Mouse (Mus musculus) lung, embryonic 16.5 days (tissue): ENCODE results near the gene Anks1. TPM values are rescaled to one million over a fixed set of nuclear protein-coding genes. Genes with fewer than 3 reads are reported as not detected.

Experiments
- ATAC-seq: fragments of 200-750 bp; cut with Nextera tagmentation; 2 replicates; pipeline ENCODE4 v1.8.0; 2017; ENCODE audit warnings: low read depth, mild to moderate bottlenecking, moderate library complexity
- H3K27ac ChIP-seq: fragments of 300-500 bp; sonication (generic); 2 replicates; pipeline ENCODE4 v1.5.1; 2014; ENCODE audit warnings: mild to moderate bottlenecking, control low read depth, low read length
- H3K27me3 ChIP-seq: fragments of 300-500 bp; sonication (generic); 2 replicates; pipeline ENCODE4 v1.6.1; 2014; ENCODE audit warnings: low read depth, low read length, mixed read lengths; ENCODE audit not compliant: control insufficient read depth, insufficient read depth
- H3K36me3 ChIP-seq: fragments of 300-500 bp; sonication (generic); 2 replicates; pipeline ENCODE4 v1.6.1; 2014; ENCODE audit warnings: low read length; ENCODE audit not compliant: control insufficient read depth, insufficient read depth
- H3K4me1 ChIP-seq: fragments of 300-500 bp; sonication (generic); replicated peaks from 2 replicates; pipeline ENCODE4 v1.6.1; 2014; ENCODE audit warnings: low read length, mixed read lengths; ENCODE audit not compliant: control insufficient read depth, insufficient read depth
- H3K4me2 ChIP-seq: fragments of 300-500 bp; sonication (generic); 2 replicates; pipeline ENCODE4 v1.6.1; 2014; ENCODE audit warnings: low read depth, low read length, control low read depth
- H3K4me3 ChIP-seq: fragments of 300-500 bp; sonication (generic); 2 replicates; pipeline ENCODE4 v1.5.1; 2014; ENCODE audit warnings: mild to moderate bottlenecking, low read length, control low read depth
- H3K9ac ChIP-seq: fragments of 300-500 bp; sonication (generic); 2 replicates; pipeline ENCODE4 v1.6.1; 2014; ENCODE audit warnings: low read length, control low read depth
- H3K9me3 ChIP-seq: fragments of 300-500 bp; sonication (generic); 2 replicates; pipeline ENCODE4 v1.6.1; 2016; ENCODE audit warnings: low read length; ENCODE audit not compliant: control insufficient read depth
- WGBS: fragments of 180-500 bp; shearing (Covaris S2); extraction: QIAGEN DNeasy Blood & Tissue Kit; methylation state at CpG from one replicate; pipeline ENCODE4 v1.1.7; 2014; 5-methylcytosine and 5-hydroxymethylcytosine counted together
- polyA plus RNA-seq: library from polyadenylated mRNA; unstranded; fragments of >200 nt; fragmentation: Nextera tagmentation; extraction: Ambion mirVana; gene quantifications from 2 replicates; pipeline ENCODE4 v1.2.1, GENCODE M21; 2015

Anks1 gene
- polyA plus RNA-seq, 1 experiment from 2014 or later, result 18.1 TPM

- H3K4me2 ChIP-seq, result no peak overlapping the region
- H3K9me3 ChIP-seq, result no peaks in the 10 kb centered on the region
- no peak overlapping the region for H3K9ac ChIP-seq
- H3K36me3 ChIP-seq, result no peaks in the 10 kb centered on the region
- peaks cover 11% of the 10 kb centered on the region; the same call in 1 of the 2 replicates for H3K4me1 ChIP-seq
- H3K4me3 ChIP-seq, result no peak overlapping the region
- no peak for ATAC-seq
- no peaks in the 10 kb centered on the region for H3K27me3 ChIP-seq
- no peak overlapping the region for H3K27ac ChIP-seq
- WGBS, result 66% methylated on average over 9 of the region's 9 CpGs
These were observed 168.9 kb downstream of the Anks1 start for GRCm38 (mm10) chr17:28078028-28078427.

GRCm38 (mm10) chr17:28079618-28080017, 170.5 kb downstream of the Anks1 start:
- Histone ChIP-seq H3K4me3 (peak overlapping the region; percentile 69), H3K4me1 (peaks cover 12% of the 10 kb centered on the region; the same call in 1 of the 2 replicates), H3K9ac (peak overlapping the region; percentile 73), H3K9me3 (no peaks in the 10 kb centered on the region), H3K4me2 (peak overlapping the region; percentile 100), H3K27ac (0 out of 2 replicates have a peak overlapping the region, but pooled peaks have one; percentile 20), H3K27me3 (no peaks in the 10 kb centered on the region), H3K36me3 (no peaks in the 10 kb centered on the region)
- 1% methylated on average over 25 of the region's 25 CpGs for WGBS
- peak; percentile 69 for ATAC-seq

- ATAC-seq, result peak; percentile 74
- peaks cover 15% of the 10 kb centered on the region; the same call in 1 of the 2 replicates for H3K4me1 ChIP-seq
- H3K27ac ChIP-seq, result 0 out of 2 replicates have a peak within 1 kb of the TSS, but pooled peaks have one; percentile 20
- peak within 1 kb of the TSS; percentile 73 for H3K9ac ChIP-seq
- H3K4me3 ChIP-seq, result peak within 1 kb of the TSS; percentile 69
- no peaks in the 10 kb centered on the region for H3K27me3 ChIP-seq
- no peaks in the 10 kb centered on the region for H3K36me3 ChIP-seq
- H3K9me3 ChIP-seq, result no peaks in the 10 kb centered on the region
- WGBS, result 1% methylated on average over 41 of the region's 57 CpGs
- peak within 1 kb of the TSS; percentile 100 for H3K4me2 ChIP-seq
These were observed 171.1 kb downstream of the Anks1 start, which contains the start of gene Tcp11 for GRCm38 (mm10) chr17:28080045-28080816. Tcp11 (minus strand) TSS chr17:28080639.

GRCm38 (mm10) chr17:28080817-28081165, 171.7 kb downstream of the Anks1 start:
- Histone ChIP-seq H3K9ac (no peak overlapping the region; the same call in 1 of the 2 replicates), H3K4me3 (peak overlapping the region; percentile 69), H3K9me3 (no peaks in the 10 kb centered on the region), H3K27me3 (no peaks in the 10 kb centered on the region), H3K36me3 (no peaks in the 10 kb centered on the region), H3K27ac (no peak overlapping the region), H3K4me1 (peaks cover 18% of the 10 kb centered on the region; the same call in 1 of the 2 replicates), H3K4me2 (peak overlapping the region; percentile 100)
- peak; percentile 19 for ATAC-seq
- WGBS, result 16% methylated on average over 9 of the region's 9 CpGs

- Histone ChIP-seq H3K4me3 (no peak overlapping the region), H3K36me3 (no peaks in the 10 kb centered on the region), H3K27me3 (no peaks in the 10 kb centered on the region), H3K4me1 (peaks cover 18% of the 10 kb centered on the region; the same call in 1 of the 2 replicates), H3K9me3 (no peaks in the 10 kb centered on the region), H3K27ac (no peak overlapping the region), H3K9ac (no peak overlapping the region), H3K4me2 (no peak overlapping the region)
- no peak for ATAC-seq
- WGBS, result 67% methylated on average over 9 of the region's 9 CpGs
These were observed 172.3 kb downstream of the Anks1 start for GRCm38 (mm10) chr17:28081385-28081784.

- Histone ChIP-seq H3K9ac (no peak overlapping the region), H3K4me1 (peaks cover 18% of the 10 kb centered on the region; the same call in 1 of the 2 replicates), H3K27ac (no peak overlapping the region), H3K27me3 (no peaks in the 10 kb centered on the region), H3K9me3 (no peaks in the 10 kb centered on the region), H3K4me3 (no peak overlapping the region), H3K36me3 (no peaks in the 10 kb centered on the region), H3K4me2 (no peak overlapping the region)
- ATAC-seq, result no peak
- 84% methylated on average over 7 of the region's 7 CpGs for WGBS
These were observed 172.8 kb downstream of the Anks1 start for GRCm38 (mm10) chr17:28081856-28082255.

GRCm38 (mm10) chr17:28082863-28083262, 173.8 kb downstream of the Anks1 start:
- Histone ChIP-seq H3K4me1 (peaks cover 18% of the 10 kb centered on the region; the same call in 1 of the 2 replicates), H3K9me3 (no peaks in the 10 kb centered on the region), H3K4me3 (no peak overlapping the region), H3K36me3 (no peaks in the 10 kb centered on the region), H3K27me3 (no peaks in the 10 kb centered on the region), H3K27ac (no peak overlapping the region), H3K4me2 (no peak overlapping the region), H3K9ac (no peak overlapping the region)
- WGBS, result 33% methylated on average over 13 of the region's 13 CpGs
- ATAC-seq, result no peak

GRCm38 (mm10) chr17:28084395-28084905, 175.3 kb downstream of the Anks1 start:
- Histone ChIP-seq H3K27me3 (no peaks in the 10 kb centered on the region), H3K4me1 (peaks cover 15% of the 10 kb centered on the region; the same call in 1 of the 2 replicates), H3K4me2 (peak overlapping the region; percentile 25; the same call in 1 of the 2 replicates), H3K4me3 (no peak overlapping the region), H3K36me3 (no peaks in the 10 kb centered on the region), H3K9ac (no peak overlapping the region), H3K27ac (no peak overlapping the region), H3K9me3 (no peaks in the 10 kb centered on the region)
- 15% methylated on average over 22 of the region's 22 CpGs for WGBS
- ATAC-seq, result no peak

- Histone ChIP-seq H3K27ac (0 out of 2 replicates have a peak overlapping the region, but pooled peaks have one; percentile 38), H3K4me1 (peaks cover 13% of the 10 kb centered on the region; the same call in 1 of the 2 replicates), H3K9me3 (no peaks in the 10 kb centered on the region), H3K36me3 (no peaks in the 10 kb centered on the region), H3K4me2 (peak overlapping the region; percentile 47), H3K27me3 (no peaks in the 10 kb centered on the region), H3K9ac (no peak overlapping the region), H3K4me3 (peak overlapping the region; percentile 20; the same call in 1 of the 2 replicates)
- WGBS, result 1% methylated on average over 16 of the region's 16 CpGs
- peak; percentile 68 for ATAC-seq
These were observed 175.9 kb downstream of the Anks1 start for GRCm38 (mm10) chr17:28084964-28085363.
